Mouse (Mus musculus): ENCODE measurements around the gene Hc.

The Hc gene

GRCm38 (mm10) chr2:35058325-35058724 is 2.9 kb downstream of the Hc start:
- no peak for DNase-seq (ENCODE audit: low spot score in 2 of 2)

- no peak for DNase-seq (ENCODE audit: low spot score in 2 of 2)
Observed at GRCm38 (mm10) chr2:35057243-35057642, 4.0 kb downstream of the Hc start.

- no peak for DNase-seq (ENCODE audit: low spot score in 2 of 2)
Observed at GRCm38 (mm10) chr2:35048851-35049250, 12.4 kb downstream of the Hc start.

GRCm38 (mm10) chr2:35044956-35045355 is 16.3 kb downstream of the Hc start:
- peak in 1 of 2 experiments; percentile 4 for DNase-seq (ENCODE audit: low spot score in 2 of 2)

GRCm38 (mm10) chr2:35038580-35039375 is 22.5 kb downstream of the Hc start:
- DNase-seq (ENCODE audit: low spot score in 2 of 2) = no peak

- DNase-seq (ENCODE audit: low spot score in 2 of 2) = no peak
Observed at GRCm38 (mm10) chr2:35024646-35025154, 36.5 kb downstream of the Hc start.

GRCm38 (mm10) chr2:35021806-35022205 is 39.4 kb downstream of the Hc start:
- no peak for DNase-seq (ENCODE audit: low spot score in 2 of 2)

GRCm38 (mm10) chr2:35015861-35016260 is 45.4 kb downstream of the Hc start:
- DNase-seq (ENCODE audit: low spot score in 2 of 2) = no peak

- DNase-seq (ENCODE audit: low spot score in 2 of 2) = no peak
Observed at GRCm38 (mm10) chr2:35011649-35012048, 49.6 kb downstream of the Hc start.

GRCm38 (mm10) chr2:34998956-34999355 is 62.3 kb downstream of the Hc start:
- peak; percentile 31 to 75 for DNase-seq (ENCODE audit: low spot score in 2 of 2)

GRCm38 (mm10) chr2:34996506-34996905 is 64.7 kb downstream of the Hc start:
- no peak for DNase-seq (ENCODE audit: low spot score in 2 of 2)

- DNase-seq (ENCODE audit: low spot score in 2 of 2) = no peak
Observed at GRCm38 (mm10) chr2:34993696-34994356, 67.4 kb downstream of the Hc start.

GRCm38 (mm10) chr2:34992729-34993695 is 68.2 kb downstream of the Hc start:
- DNase-seq (ENCODE audit: low spot score in 2 of 2) = peak in 1 of 2 experiments; percentile 30

GRCm38 (mm10) chr2:34991966-34992365 is 69.3 kb downstream of the Hc start:
- DNase-seq (ENCODE audit: low spot score in 2 of 2) = no peak

GRCm38 (mm10) chr2:34989749-34990148 is 71.5 kb downstream of the Hc start:
- DNase-seq (ENCODE audit: low spot score in 2 of 2) = no peak

GRCm38 (mm10) chr2:34987595-34987994 is 73.6 kb downstream of the Hc start:
- no peak for DNase-seq (ENCODE audit: low spot score in 2 of 2)

GRCm38 (mm10) chr2:34984885-34985284 is 76.4 kb downstream of the Hc start:
- DNase-seq (ENCODE audit: low spot score in 2 of 2) = no peak

- no peak for DNase-seq (ENCODE audit: low spot score in 2 of 2)
Observed at GRCm38 (mm10) chr2:34982906-34983698, 78.1 kb downstream of the Hc start.

- DNase-seq (ENCODE audit: low spot score in 2 of 2) = peak in 1 of 2 experiments; percentile 64
Observed at GRCm38 (mm10) chr2:34982096-34982724, 79.0 kb downstream of the Hc start.

- no peak for DNase-seq (ENCODE audit: low spot score in 2 of 2)
Observed at GRCm38 (mm10) chr2:34979459-34980011, 81.7 kb downstream of the Hc start.
